ENCODE assay signal across 22 mouse cellular contexts in genomic region chr7:65663886-65664285, GRCm38 (mm10). TPM values are rescaled to one million over a fixed set of nuclear protein-coding genes. Genes with fewer than 3 reads are reported as not detected.
DNase-seq lines count a peak whose midpoint lies in the region; ATAC-seq and TF ChIP-seq lines count a peak whose summit lies in the region.
"Had no signal": no experiment of that assay in that cellular context is flagged by ENCODE, and none has a peak within 500 bp of the region (broad histone marks: within the 10 kb centered on the region; RNA-seq: fewer than 3 reads in every experiment).

No protein-coding gene starts in this region.

- peak; percentile 13 to 32 for DNase-seq in adrenal gland, adult (ENCODE audit: inconsistent age in 2 of 2, low spot score in 1 of 2)
- no peak for DNase-seq in adrenal gland, postnatal 4 days (ENCODE audit: low spot score in 2 of 2)
- peak; percentile 30 to 31 for DNase-seq in left cerebral cortex, postnatal 14 days (ENCODE audit: low spot score in 2 of 2)
- no peak for DNase-seq in left cerebral cortex, adult 8-10 months (ENCODE audit: low spot score in 2 of 2)
- peak; percentile 14 for DNase-seq in kidney, adult 11 months
- peak; percentile 51 for DNase-seq in kidney, postnatal 0 days (ENCODE audit: low spot score)
- no peak for DNase-seq in gastrocnemius, postnatal 36 days
- no peak for DNase-seq in forebrain, postnatal 0 days
- DNase-seq: cerebellum, adult 11 months; cerebellum, postnatal 36 days; thymus, adult 2 months had no signal

- H3K27me3 ChIP-seq in kidney, postnatal 0 days (ENCODE audit: insufficient read depth, low read length) = no peaks in the 10 kb centered on the region
- H3K27me3 ChIP-seq in forebrain, postnatal 0 days (ENCODE audit: insufficient read depth, low read length) = no peaks in the 10 kb centered on the region
- H3K27me3 ChIP-seq: liver, embryonic 15.5 days; neural tube, embryonic 12.5 days had no signal

- H3K4me1 ChIP-seq in kidney, postnatal 0 days (replicated peaks; ENCODE audit: insufficient read depth, low read length) = no peaks in the 10 kb centered on the region; the same call in 1 of the 2 replicates
- no peaks in the 10 kb centered on the region for H3K4me1 ChIP-seq in forebrain, postnatal 0 days (ENCODE audit: insufficient read depth)
- H3K4me1 ChIP-seq: embryonic facial prominence, embryonic 10.5 days; liver, embryonic 15.5 days; neural tube, embryonic 12.5 days had no signal

- no peak overlapping the region for H3K4me3 ChIP-seq in kidney, postnatal 0 days (replicated peaks; ENCODE audit: low read depth, low read length)
- no peak overlapping the region for H3K4me3 ChIP-seq in forebrain, postnatal 0 days (ENCODE audit: low read depth, low read length)
- H3K4me3 ChIP-seq: embryonic facial prominence, embryonic 10.5 days; heart, embryonic 10.5 days; left cerebral cortex, adult 2 months; liver, embryonic 15.5 days; neural tube, embryonic 12.5 days had no signal

- ATAC-seq in kidney, postnatal 0 days (replicated peaks; ENCODE audit: low FRiP score, low read depth) = no peak
- no peak for ATAC-seq in forebrain, postnatal 0 days
- ATAC-seq: CD4-positive, CD25-positive, alpha-beta regulatory T cell, adult 4 months; forebrain, embryonic 16.5 days; hindbrain, embryonic 16.5 days had no signal

- intact Hi-C loops in left cerebral cortex, postnatal 14 days (cut with DNase I) = no loop called here
- intact Hi-C loops in gastrocnemius, postnatal 36 days (cut with DNase I) = no loop called here

- no peaks in the 10 kb centered on the region for H3K9me3 ChIP-seq in kidney, postnatal 0 days (replicated peaks; ENCODE audit: low read length)
- H3K9me3 ChIP-seq in forebrain, postnatal 0 days (ENCODE audit: low read length) = no peaks in the 10 kb centered on the region
- H3K9me3 ChIP-seq: embryonic facial prominence, embryonic 10.5 days; G1E; heart, embryonic 10.5 days; liver, embryonic 15.5 days; neural tube, embryonic 12.5 days had no signal

- WGBS in kidney, postnatal 0 days = 50% methylated on average over 14 of the region's 14 CpGs
- 89% methylated on average over 14 of the region's 14 CpGs for WGBS in forebrain, postnatal 0 days

- no peaks in the 10 kb centered on the region for H3K36me3 ChIP-seq in kidney, postnatal 0 days (ENCODE audit: insufficient read depth, low read length)
- peaks cover 45% of the 10 kb centered on the region for H3K36me3 ChIP-seq in forebrain, postnatal 0 days (ENCODE audit: insufficient read depth)

- TF ChIP-seq CTCF in kidney, postnatal 0 days (IDR thresholded peaks at IDR 0.05; ENCODE audit: low read depth) = no peak
- no peak for TF ChIP-seq CTCF in forebrain, postnatal 0 days (IDR thresholded peaks at IDR 0.05; ENCODE audit: low read depth)

- H3K4me2 ChIP-seq in kidney, postnatal 0 days (ENCODE audit: low read length) = peak overlapping the region; percentile 37
- no peak overlapping the region for H3K4me2 ChIP-seq in forebrain, postnatal 0 days (ENCODE audit: low read depth)
- H3K4me2 ChIP-seq: liver, embryonic 15.5 days; midbrain, embryonic 11.5 days; neural tube, embryonic 12.5 days had no signal

- H3K9ac ChIP-seq in kidney, postnatal 0 days (ENCODE audit: low read depth, low read length) = no peak overlapping the region
- no peak overlapping the region for H3K9ac ChIP-seq in forebrain, postnatal 0 days
- H3K9ac ChIP-seq: liver, embryonic 15.5 days; neural tube, embryonic 12.5 days had no signal

- no peak overlapping the region for H3K27ac ChIP-seq in kidney, postnatal 0 days
- H3K27ac ChIP-seq in forebrain, postnatal 0 days (ENCODE audit: low read depth, low read length) = no peak overlapping the region
- H3K27ac ChIP-seq: embryonic facial prominence, embryonic 10.5 days; heart, embryonic 10.5 days; left cerebral cortex, adult 2 months; liver, embryonic 15.5 days; macrophage; neural tube, embryonic 12.5 days had no signal

RNA-seq across cellular contexts. Expression of gene Tarsl2, which starts 19.2 kb away (rescaled TPM):
- 10 to 100 TPM; 27.1 to 29.2 TPM for total RNA-seq in adrenal gland, postnatal 4 days (2021)
- total RNA-seq in left cerebral cortex, postnatal 14 days (2021) = 10 to 100 TPM; 48.5 to 49.3 TPM
- 10 to 100 TPM; 40.1 to 41.8 (median 40.6) TPM for total RNA-seq in left cerebral cortex, adult 8-10 months (2022)
- 9.9 and 10.8 TPM in 2 replicates for polyA plus RNA-seq in kidney, postnatal 0 days (2015; fragmentation: Nextera tagmentation; extraction: Ambion mirVana)
- total RNA-seq in gastrocnemius, postnatal 36 days (2021) = 10 to 100 TPM; 60.1 to 61.5 TPM
- 26.3 and 30.8 TPM in 2 replicates for total RNA-seq in forebrain, postnatal 0 days (2014; rRNA removed)
- 16.9 and 19.5 TPM in 2 replicates for polyA plus RNA-seq in forebrain, postnatal 0 days (2015; fragmentation: Nextera tagmentation; extraction: Ambion mirVana)

RNA-seq across cellular contexts. Expression of gene Tm2d3, which starts 27.1 kb away (rescaled TPM):
- 10 to 100 TPM; 41.9 to 44.3 TPM for total RNA-seq in adrenal gland, postnatal 4 days (2021)
- 10 to 100 TPM; 31.2 to 38.1 TPM for total RNA-seq in left cerebral cortex, postnatal 14 days (2021)
- total RNA-seq in left cerebral cortex, adult 8-10 months (2022) = 10 to 100 TPM; 47.5 to 64.0 (median 58.3) TPM
- 108 and 119 TPM in 2 replicates for polyA plus RNA-seq in kidney, postnatal 0 days (2015; fragmentation: Nextera tagmentation; extraction: Ambion mirVana)
- 10 to 100 TPM in 1 of 2 experiments, 1 to 10 TPM in 1; 8.9 to 11.7 TPM for total RNA-seq in gastrocnemius, postnatal 36 days (2021)
- total RNA-seq in forebrain, postnatal 0 days (2014; rRNA removed) = 68.9 and 94.6 TPM in 2 replicates
- polyA plus RNA-seq in forebrain, postnatal 0 days (2015; fragmentation: Nextera tagmentation; extraction: Ambion mirVana) = 105 and 118 TPM in 2 replicates

Comparison
In these comparisons a context has a peak if more than half of its experiments do, and no peak if none do; other contexts are left out.
1. DNase-seq: peak in adrenal gland, adult (2 of 2), left cerebral cortex, postnatal 14 days (2 of 2), kidney, adult 11 months (single experiment) and kidney, postnatal 0 days (single experiment); none in adrenal gland, postnatal 4 days (0 of 2), left cerebral cortex, adult 8-10 months (0 of 2), gastrocnemius, postnatal 36 days (0 of 2) and forebrain, postnatal 0 days (single experiment).